Mouse (Mus musculus) embryonic fibroblast, embryonic 13.5 days (primary cell): Measurements from ENCODE around the gene Aldh1a3.

Experiments
- CTCF ChIP-seq: IDR thresholded peaks from 2 replicates; pipeline ENCODE4 v1.5.1; 2011; ENCODE audit warnings: mild to moderate bottlenecking, control low read depth, low read length, moderate library complexity, borderline replicate concordance; ENCODE audit not compliant: insufficient read depth
- POLR2A ChIP-seq: IDR thresholded peaks from 2 replicates; pipeline ENCODE4 v1.6.1; 2011; ENCODE audit warnings: low read depth, mild to moderate bottlenecking, control low read depth, low read length, moderate library complexity

DNA sequence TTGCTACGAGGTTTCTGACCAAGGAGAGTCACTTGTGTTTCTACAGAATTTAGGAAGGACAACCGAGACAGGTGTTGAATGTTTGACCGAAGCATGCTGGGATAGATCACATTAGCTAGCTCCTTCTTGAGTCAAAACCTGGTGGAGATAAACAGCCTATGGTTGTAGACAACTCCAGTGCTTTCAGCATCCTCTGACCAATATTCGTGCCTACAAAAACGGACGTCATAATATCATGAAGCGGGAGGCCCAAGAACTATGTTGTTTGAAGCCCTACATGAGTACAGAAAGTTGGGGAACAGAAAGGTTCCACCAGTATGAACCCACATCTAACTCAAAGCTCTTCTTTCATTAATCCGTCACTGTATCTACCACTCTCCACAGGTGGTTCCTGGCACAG is 42.4 kb downstream of the Aldh1a3 start:
- TF ChIP-seq CTCF (no peak), POLR2A (no peak)
